Mouse (Mus musculus) brain, embryonic 18.5 days (tissue): ENCODE measurements around the gene Samsn1.
"Not testable (repeated sequence)": the region's sequence is repeated elsewhere in the genome, so short reads cannot be mapped to it uniquely, and the experiment has no call there.

Experiments used
- DNase-seq: peaks from one replicate; pipeline ENCODE4 v3.0.0-alpha.2; 2012; ENCODE audit warnings: low read depth, low spot score

The Samsn1 gene

GRCm38 (mm10) chr16:75878885-75879284 is 143.2 kb downstream of the Samsn1 start:
- DNase-seq: no peak

GRCm38 (mm10) chr16:75877170-75877569 is 144.9 kb downstream of the Samsn1 start:
- no peak for DNase-seq

- no peak for DNase-seq
These were observed 146.2 kb downstream of the Samsn1 start for GRCm38 (mm10) chr16:75875896-75876295.

DNA sequence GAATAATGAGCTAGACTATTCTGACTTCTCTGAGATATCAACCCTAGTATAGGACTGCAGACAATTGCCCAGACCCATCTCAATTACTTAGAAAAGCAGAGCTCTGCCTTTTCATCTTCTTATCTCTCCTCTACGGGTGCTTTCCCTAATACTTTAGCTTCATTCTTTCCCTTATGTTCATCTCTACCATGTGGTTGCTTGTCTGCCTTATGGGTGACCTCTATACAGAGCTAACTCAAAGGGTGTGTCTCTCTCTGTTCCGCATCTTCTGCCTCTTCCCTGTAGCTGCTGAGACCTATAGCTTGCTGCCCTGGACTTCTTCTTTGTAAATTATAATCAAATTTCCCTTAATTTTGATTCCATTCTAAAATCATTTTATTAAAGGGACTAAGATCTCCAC is 147.6 kb downstream of the Samsn1 start:
- no peak for DNase-seq

- DNase-seq: no peak
These were observed 149.8 kb downstream of the Samsn1 start for GRCm38 (mm10) chr16:75872241-75872640.

GRCm38 (mm10) chr16:75867400-75867799 is 154.7 kb downstream of the Samsn1 start:
- no peak for DNase-seq

DNA sequence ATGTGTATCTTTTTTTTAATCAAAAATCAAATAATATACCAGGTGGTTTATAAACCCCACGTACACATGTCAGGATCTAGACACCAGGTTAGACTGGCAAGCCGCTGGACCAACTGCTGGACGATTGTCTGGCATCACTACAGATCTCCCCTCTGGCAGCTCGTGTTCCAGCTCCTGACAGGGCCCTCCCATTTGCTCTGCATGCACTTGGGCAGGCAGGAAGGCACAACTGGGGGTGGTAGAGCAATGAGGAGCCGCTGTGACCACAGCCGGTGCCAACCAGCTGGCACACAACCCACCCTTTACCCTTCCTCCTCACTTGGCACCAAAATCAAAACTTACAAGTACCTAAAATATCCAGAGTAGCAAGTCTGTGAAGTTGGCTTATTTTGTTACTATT is 156.6 kb downstream of the Samsn1 start:
- DNase-seq: no peak

GRCm38 (mm10) chr16:75864673-75865072 is 157.4 kb downstream of the Samsn1 start:
- DNase-seq: no peak

DNA sequence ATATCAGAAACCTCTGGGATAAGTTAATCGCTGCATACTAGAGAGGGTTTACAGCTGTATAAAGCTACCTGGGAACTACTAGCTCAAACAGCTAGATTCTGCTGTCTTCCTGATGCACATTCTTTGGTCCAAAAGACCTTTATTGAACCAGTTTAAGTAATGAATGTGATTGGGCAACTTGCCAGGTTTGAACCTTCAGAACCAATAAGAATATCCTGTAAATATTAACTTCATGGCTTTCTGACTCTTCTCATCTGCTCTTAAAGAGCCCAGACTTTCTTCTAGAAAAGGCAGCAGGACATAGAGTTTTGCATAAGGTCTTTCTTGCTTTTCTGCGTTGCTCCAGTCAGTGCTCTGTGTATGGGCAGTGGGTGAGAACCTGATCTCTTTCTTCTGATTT is 165.7 kb downstream of the Samsn1 start:
- DNase-seq: no peak

DNA sequence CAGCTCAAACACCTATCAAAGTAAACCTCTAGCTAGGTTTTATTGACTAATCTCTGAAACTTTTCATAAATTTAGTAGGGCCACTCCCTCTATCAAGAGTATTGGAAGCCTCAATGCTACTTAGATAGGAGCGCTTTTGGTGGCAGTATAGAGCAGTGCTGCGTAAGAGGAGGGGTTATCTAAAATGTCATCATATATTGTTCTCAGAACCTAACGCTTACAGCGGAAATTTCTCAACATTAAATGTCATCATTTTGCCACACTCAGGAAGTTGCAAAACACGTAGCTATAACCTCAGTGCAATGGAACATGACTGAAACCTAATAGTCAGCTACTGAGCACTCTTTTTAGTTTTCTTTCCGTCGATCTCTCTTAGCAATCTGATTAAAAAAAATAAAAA is 166.7 kb downstream of the Samsn1 start:
- DNase-seq: no peak

GRCm38 (mm10) chr16:75853556-75854271 is 168.4 kb downstream of the Samsn1 start:
- peak; percentile 24 for DNase-seq

- no peak for DNase-seq
These were observed 169.6 kb downstream of the Samsn1 start for GRCm38 (mm10) chr16:75852485-75852884.

- no peak for DNase-seq
These were observed 173.0 kb downstream of the Samsn1 start for GRCm38 (mm10) chr16:75849039-75849438.

GRCm38 (mm10) chr16:75843653-75844062 is 178.4 kb downstream of the Samsn1 start:
- no peak for DNase-seq

DNA sequence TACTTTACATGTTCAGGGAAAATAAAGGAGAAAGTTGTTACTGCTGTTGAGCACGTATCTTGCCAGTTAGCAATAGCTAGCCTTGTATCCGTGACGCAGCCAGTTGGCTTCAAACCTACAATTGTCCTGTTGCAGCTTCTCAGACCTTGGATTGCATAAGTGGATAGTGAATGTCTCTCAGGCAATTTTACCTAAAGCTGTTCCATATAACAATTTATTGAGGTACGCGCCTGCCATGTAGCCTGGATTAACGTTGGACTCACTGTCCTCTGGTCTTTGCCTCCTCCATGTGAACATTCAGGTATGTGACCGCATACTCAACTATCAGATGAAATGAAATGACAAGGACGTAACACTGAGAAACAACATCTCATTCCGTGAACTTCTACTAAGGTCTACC is 179.1 kb downstream of the Samsn1 start:
- DNase-seq: no peak

- DNase-seq: no peak
These were observed 179.5 kb downstream of the Samsn1 start for GRCm38 (mm10) chr16:75842569-75842968.

- no peak for DNase-seq
These were observed 184.2 kb downstream of the Samsn1 start for GRCm38 (mm10) chr16:75837728-75838451.

DNA sequence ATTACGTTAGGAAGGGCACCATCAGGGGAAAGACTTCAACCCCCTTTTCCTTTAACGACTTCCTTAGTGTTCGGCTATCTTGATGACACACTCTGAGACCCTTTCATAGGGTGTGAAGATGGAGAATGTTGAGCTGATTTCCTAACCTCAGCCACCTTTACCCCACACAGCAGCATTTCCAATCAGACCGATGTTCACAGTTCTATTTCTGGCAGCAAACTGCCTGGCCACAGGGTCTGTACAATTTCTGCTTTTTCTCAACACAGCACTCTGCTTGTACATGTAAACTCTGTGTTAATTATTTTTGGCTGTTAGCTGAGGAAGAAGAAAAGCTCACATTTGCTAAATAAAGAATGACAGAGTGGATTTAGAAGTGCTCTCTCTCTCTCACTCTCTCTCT is 190.7 kb downstream of the Samsn1 start:
- DNase-seq: no peak

- DNase-seq: not testable (repeated sequence)
These were observed 195.1 kb downstream of the Samsn1 start for GRCm38 (mm10) chr16:75826949-75827348.

DNA sequence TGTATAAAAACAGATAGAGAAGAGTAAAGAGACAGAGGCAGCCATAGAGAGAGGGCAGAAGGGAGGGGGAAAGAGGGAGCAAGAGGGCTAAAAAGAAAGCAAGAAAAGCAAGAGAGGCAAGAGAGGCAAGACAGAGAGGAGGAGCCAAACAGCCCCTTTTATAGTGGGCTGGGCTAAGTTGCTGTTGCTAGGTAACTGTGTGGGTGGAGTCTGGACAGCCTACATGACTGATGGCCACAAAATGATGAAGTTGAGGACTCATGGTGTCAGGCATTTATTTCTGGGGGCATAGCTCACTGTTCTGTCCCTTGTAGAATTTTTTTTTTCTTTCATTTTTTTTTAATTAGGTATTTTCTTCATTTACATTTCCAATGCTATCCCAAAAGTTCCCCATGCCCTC is 195.6 kb downstream of the Samsn1 start:
- DNase-seq: no peak

GRCm38 (mm10) chr16:75823226-75823625 is 198.9 kb downstream of the Samsn1 start:
- DNase-seq: no peak

DNA sequence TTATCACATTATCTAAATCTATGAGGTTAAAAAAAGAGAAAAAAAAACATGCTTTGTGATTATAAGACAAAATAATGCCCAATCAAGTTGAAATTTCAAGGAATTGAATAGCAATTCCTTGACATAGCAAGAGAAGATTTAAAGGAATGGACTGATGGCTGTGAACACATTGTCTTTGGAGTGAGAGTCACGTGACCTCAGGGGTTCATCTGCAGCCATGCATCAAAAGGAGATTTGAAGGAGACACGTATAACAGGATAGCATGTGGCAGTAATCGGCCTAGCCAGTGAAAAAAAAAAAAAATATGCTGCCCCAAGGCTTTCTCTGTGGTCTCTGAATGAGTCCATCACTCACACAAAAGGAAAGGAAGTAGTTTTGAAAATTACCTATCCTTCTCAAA is 201.1 kb downstream of the Samsn1 start:
- DNase-seq: no peak
